Mouse (Mus musculus): Measurements from ENCODE around the gene Hsf5.

Gene Hsf5

GRCm38 (mm10) chr11:87589605-87590004 is 27.4 kb upstream of the Hsf5 start:
- in situ Hi-C loops (cut with MboI; ENCODE audit: unreplicated experiment in 2 of 2): no loop called here

GRCm38 (mm10) chr11:87590841-87591525 is 26.0 kb upstream of the Hsf5 start:
- in situ Hi-C loops (cut with MboI; ENCODE audit: unreplicated experiment in 2 of 2): no loop called here

- in situ Hi-C loops (cut with MboI; ENCODE audit: unreplicated experiment in 2 of 2): no loop called here
Observed at GRCm38 (mm10) chr11:87591526-87592353, 25.2 kb upstream of the Hsf5 start, which contains the start of gene Mtmr4. TSS of gene Mtmr4 (plus strand) at chr11:87592162.

GRCm38 (mm10) chr11:87592354-87592695 is 24.6 kb upstream of the Hsf5 start:
- in situ Hi-C loops (cut with MboI; ENCODE audit: unreplicated experiment in 2 of 2): no loop called here

GRCm38 (mm10) chr11:87592713-87593598 is 24.0 kb upstream of the Hsf5 start:
- in situ Hi-C loops (cut with MboI; ENCODE audit: unreplicated experiment in 2 of 2): no loop called here

GRCm38 (mm10) chr11:87595327-87595841 is 21.6 kb upstream of the Hsf5 start:
- in situ Hi-C loops (cut with MboI; ENCODE audit: unreplicated experiment in 2 of 2): no loop called here

GRCm38 (mm10) chr11:87595976-87596375 is 21.0 kb upstream of the Hsf5 start:
- in situ Hi-C loops (cut with MboI; ENCODE audit: unreplicated experiment in 2 of 2): no loop called here

- in situ Hi-C loops (cut with MboI; ENCODE audit: unreplicated experiment in 2 of 2): no loop called here
Observed at GRCm38 (mm10) chr11:87596492-87596891, 20.5 kb upstream of the Hsf5 start.

GRCm38 (mm10) chr11:87597061-87597460 is 19.9 kb upstream of the Hsf5 start:
- in situ Hi-C loops (cut with MboI; ENCODE audit: unreplicated experiment in 2 of 2): no loop called here

GRCm38 (mm10) chr11:87599395-87600089 is 17.4 kb upstream of the Hsf5 start:
- in situ Hi-C loops (cut with MboI; ENCODE audit: unreplicated experiment in 2 of 2): no loop called here

GRCm38 (mm10) chr11:87600322-87600853 is 16.6 kb upstream of the Hsf5 start:
- in situ Hi-C loops (cut with MboI; ENCODE audit: unreplicated experiment in 2 of 2): no loop called here

GRCm38 (mm10) chr11:87602234-87602633 is 14.7 kb upstream of the Hsf5 start:
- in situ Hi-C loops (cut with MboI; ENCODE audit: unreplicated experiment in 2 of 2): no loop called here

- in situ Hi-C loops (cut with MboI; ENCODE audit: unreplicated experiment in 2 of 2): no loop called here
Observed at GRCm38 (mm10) chr11:87603571-87603970, 13.4 kb upstream of the Hsf5 start.

GRCm38 (mm10) chr11:87609264-87609663 is 7.7 kb upstream of the Hsf5 start:
- in situ Hi-C loops (cut with MboI; ENCODE audit: unreplicated experiment in 2 of 2): no loop called here

GRCm38 (mm10) chr11:87611547-87611946 is 5.4 kb upstream of the Hsf5 start:
- in situ Hi-C loops (cut with MboI; ENCODE audit: unreplicated experiment in 2 of 2): no loop called here

- in situ Hi-C loops (cut with MboI; ENCODE audit: unreplicated experiment in 2 of 2): no loop called here
Observed at GRCm38 (mm10) chr11:87613972-87614371, 3.0 kb upstream of the Hsf5 start.

GRCm38 (mm10) chr11:87615551-87615950 is 1.4 kb upstream of the Hsf5 start:
- in situ Hi-C loops (cut with MboI; ENCODE audit: unreplicated experiment in 2 of 2): no loop called here

GRCm38 (mm10) chr11:87615952-87616351 is 1.0 kb upstream of the Hsf5 start:
- in situ Hi-C loops (cut with MboI; ENCODE audit: unreplicated experiment in 2 of 2): no loop called here

GRCm38 (mm10) chr11:87617606-87618005 is 642 bp downstream of the Hsf5 start:
- in situ Hi-C loops (cut with MboI; ENCODE audit: unreplicated experiment in 2 of 2): no loop called here

- in situ Hi-C loops (cut with MboI; ENCODE audit: unreplicated experiment in 2 of 2): no loop called here
Observed at GRCm38 (mm10) chr11:87623160-87623559, 6.2 kb downstream of the Hsf5 start.

All from v-Abl transformed pro-B cells (cell line).